Mouse (Mus musculus) cerebellum, adult 2 months (tissue): ENCODE measurements around the gene Stk26.

ENCODE experiments used
- CTCF ChIP-seq: fragments of 200-500 bp; IDR thresholded peaks from 2 replicates; pipeline ENCODE4 v1.5.1; 2011; ENCODE audit warnings: low read depth, mild to moderate bottlenecking, control low read depth, low read length, moderate library complexity, borderline replicate concordance; ENCODE audit not compliant: insufficient read depth
- POLR2A ChIP-seq: fragments of 200-500 bp; IDR thresholded peaks from 2 replicates; pipeline ENCODE4 v1.6.1; 2011; ENCODE audit warnings: low read length, control low read depth, borderline replicate concordance; ENCODE audit not compliant: insufficient read depth

- no peak for TF ChIP-seq POLR2A
- no peak for TF ChIP-seq CTCF
These were observed 69.1 kb downstream of the Stk26 start for GRCm38 (mm10) chrX:50909915-50910314.
